Mouse (Mus musculus): ENCODE measurements around the gene Fzr1.

Gene Fzr1

DNA sequence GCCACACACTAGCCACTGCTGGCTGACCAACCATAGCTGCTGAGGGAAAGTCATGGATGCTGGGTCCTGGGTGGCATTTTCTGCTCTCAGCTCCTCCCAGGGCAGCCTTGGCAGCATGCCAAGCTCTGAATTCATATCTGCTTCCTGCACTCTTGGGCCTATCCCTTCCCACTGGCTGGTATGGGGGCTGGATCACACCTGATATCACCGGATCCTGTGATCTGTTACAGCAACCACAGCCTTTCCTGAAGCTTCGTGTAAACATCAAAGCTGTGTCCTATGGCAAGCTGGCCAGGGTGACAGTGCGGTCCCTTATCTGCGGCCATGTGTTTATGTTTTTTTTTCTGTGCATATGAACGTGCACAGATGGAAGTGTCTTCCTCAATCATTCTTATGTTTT is 3.7 kb upstream of the Fzr1 start:
- peak; percentile 82 for DNase-seq (ENCODE audit: low spot score)

DNA sequence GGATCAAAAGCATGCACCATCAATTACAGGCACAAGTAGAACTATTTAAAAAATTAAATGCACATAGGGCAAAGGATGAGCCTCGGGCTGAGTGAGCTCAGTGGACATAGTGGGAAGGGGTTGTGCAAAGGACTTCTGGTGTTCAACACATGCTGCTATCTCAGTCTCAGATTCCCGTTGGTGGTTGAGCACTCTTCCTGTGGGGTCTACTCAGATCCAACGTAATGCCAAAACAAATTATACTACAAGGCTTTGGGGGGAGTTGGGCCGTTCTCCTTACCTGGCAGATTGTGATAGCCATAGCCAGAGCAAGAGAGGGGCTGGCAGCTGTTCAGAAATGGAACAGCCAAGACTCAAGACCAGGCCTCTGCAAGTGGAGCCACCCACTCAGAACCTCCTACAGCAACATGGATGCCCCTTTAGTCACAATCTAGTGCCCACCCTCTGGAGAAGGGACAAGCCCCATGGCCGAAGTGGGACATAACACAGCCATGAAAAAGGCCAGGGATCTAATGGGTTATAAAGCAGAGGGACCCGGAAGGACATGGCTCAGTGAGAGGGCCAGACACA is 1.6 kb upstream of the Fzr1 start:
- DNase-seq (ENCODE audit: low spot score), result no peak

DNA sequence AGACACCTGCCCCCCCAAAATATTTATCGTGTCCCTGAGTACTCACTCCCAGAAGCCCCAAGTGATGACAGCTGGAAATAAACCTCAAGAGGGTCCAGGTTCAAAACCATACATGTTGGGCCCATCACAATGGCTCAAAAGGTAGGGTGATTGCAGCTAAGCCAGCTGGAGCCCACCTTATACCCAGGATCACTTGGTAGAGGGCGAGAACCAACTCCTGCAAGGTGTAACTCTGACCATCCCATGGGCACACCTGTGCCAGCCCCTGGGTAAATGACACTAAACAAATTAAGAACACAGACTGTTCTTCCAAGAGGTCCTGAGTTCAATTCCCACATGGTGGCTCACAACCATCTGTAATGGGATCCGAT is 852 bp upstream of the Fzr1 start:
- DNase-seq (ENCODE audit: low spot score), result no peak

DNA sequence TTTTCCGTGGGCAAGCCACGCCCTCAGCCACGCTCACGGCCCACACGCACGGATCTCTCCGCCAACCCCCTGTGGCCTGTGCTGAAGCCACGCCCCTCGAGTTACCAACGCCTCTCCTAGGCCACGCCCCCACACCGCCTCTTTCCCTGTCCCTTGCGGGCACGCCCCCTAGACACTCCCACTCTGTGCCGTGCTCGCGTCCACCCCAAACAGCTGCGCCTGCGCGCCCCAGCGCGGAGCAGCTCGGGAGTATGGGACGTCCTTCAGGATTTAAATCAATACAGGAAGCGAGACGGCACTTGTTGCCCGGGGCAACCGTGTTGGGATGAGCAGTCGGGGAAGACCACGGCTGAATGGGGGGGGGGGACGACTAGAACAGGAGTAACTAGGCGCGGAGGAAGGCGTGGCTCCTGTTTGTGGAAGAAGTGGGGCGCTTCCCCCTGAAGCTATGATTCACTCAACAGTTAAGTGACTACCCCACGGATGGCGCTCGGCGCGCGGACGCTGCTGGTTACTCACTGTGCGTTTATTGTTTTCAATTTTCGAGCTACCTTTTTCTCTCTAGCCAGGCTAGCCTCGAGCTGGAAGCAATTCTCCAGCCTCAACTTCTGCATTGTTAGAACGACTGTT is 352 bp upstream of the Fzr1 start:
- peak; percentile 100 for DNase-seq (ENCODE audit: low spot score)

DNA sequence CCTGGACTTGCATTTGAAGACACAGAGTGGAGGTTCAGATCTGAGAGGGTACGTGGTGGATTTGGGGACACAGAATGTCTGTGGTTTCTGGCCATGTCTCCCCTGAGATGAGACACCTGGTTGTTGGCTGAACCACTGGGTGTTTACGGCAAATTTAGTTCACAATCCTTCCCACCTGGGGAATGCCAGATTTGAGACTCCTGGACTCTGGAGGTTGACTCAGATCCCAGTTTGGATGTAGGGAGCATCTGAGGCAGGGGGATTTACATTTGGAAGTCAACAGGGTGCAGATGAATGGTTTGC is 1.0 kb downstream of the Fzr1 start:
- DNase-seq (ENCODE audit: low spot score), result no peak

DNA sequence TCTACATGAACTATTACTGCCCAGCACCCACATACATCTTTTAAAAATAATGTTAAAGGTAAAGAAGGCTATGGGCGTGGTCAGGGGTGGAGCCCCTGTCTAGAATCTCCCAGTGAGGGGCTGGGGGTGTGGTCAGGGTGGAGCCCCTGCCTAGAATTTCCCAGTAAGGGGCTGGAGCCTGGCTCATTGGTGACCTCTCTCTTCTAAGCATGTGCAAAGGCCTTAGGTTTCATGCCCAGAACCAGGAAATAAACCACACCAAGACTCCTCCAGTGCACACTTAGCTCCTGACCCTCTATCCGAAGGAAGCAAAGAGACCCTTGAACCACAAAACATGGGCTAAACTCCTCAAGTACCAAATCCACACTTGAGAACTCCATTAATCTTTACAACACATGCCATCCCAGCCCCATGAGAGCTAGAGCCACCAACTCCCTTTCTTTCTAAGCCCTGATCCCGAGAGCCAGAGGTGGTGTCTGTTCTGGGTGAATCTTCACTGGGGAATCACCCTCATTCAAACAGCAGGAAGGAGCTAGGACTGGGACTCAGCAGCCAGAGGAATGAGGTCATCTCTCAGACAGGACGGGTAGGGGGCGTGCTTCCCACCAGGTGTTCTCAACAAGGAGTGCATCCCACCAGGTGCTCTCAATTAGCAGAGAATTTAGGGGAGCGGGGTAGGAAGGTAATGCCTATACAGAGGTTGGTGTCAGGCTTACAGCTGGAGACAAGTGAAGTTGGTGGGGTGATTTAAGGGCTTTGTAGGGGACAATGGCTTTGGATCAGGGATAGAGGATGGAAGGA is 1.6 kb downstream of the Fzr1 start:
- DNase-seq (ENCODE audit: low spot score), result peak; percentile 48

DNA sequence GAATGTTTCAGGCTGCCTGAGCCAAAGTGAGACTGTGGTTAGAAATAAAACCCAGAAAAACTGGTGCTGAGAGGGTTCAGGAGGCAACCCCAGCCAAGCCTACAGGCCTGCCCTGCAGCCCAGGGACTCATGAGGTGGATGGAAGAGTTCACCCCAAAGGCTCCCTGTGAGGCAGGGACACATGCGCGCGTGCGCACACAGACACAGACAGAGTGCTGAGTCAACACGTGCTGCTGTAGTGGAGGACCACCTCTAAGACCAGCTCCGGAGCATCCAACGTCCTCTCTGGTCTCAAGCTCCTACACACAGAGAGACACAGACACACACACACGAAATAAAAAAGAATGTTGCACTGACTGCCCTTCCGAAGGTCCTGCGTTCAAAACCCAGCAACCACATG is 3.0 kb downstream of the Fzr1 start:
- no peak for DNase-seq (ENCODE audit: low spot score)

DNA sequence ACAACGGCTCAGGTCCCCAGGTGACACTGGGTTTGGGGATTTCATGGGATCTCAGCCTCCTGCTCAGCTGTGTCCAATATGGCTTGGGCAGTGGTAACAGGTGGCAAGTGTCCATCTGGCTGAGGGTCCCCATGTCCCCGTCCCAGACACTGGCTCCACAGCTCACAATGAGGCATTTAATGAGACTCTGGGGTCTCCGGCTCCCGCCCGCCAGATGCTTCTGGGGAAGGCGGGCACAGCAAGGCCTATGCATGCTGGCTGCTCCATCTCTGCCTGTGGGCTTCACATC is 11.2 kb downstream of the Fzr1 start:
- DNase-seq (ENCODE audit: low spot score), result no peak

DNA sequence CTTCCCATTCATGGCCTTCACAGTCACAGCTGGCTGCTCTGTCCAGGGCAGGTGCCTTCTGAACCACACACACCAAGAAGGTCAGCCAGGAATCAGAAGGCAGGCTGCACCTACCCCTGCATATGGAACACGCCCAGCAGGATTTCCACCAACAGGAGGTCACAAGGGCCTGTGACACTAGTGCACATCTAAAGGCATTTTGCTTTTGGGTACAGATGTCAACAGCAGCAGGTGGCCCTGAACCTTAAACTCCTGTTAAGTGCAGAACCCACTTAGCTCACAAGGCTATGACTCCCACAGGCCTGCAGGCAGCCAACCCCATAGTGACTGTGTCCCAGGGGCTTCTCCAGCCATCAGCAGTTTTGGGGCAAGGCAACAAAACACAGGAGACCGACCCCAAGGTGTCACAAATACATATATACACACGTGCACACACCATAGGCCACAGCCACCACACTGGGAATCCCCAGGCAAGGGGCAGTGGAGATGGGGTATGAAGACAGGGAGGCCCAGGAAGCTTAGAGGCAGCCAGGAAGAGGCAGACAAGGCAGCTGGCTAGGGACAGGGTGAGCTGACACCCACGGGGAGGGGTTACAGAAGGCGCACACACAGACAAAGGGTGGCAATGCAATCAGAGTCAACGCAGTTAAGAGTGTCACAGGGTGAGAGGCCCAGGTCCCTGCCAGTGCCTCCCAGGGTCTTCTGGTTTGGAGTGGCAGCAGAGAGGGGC is 11.7 kb downstream of the Fzr1 start:
- no peak for DNase-seq (ENCODE audit: low spot score)

DNA sequence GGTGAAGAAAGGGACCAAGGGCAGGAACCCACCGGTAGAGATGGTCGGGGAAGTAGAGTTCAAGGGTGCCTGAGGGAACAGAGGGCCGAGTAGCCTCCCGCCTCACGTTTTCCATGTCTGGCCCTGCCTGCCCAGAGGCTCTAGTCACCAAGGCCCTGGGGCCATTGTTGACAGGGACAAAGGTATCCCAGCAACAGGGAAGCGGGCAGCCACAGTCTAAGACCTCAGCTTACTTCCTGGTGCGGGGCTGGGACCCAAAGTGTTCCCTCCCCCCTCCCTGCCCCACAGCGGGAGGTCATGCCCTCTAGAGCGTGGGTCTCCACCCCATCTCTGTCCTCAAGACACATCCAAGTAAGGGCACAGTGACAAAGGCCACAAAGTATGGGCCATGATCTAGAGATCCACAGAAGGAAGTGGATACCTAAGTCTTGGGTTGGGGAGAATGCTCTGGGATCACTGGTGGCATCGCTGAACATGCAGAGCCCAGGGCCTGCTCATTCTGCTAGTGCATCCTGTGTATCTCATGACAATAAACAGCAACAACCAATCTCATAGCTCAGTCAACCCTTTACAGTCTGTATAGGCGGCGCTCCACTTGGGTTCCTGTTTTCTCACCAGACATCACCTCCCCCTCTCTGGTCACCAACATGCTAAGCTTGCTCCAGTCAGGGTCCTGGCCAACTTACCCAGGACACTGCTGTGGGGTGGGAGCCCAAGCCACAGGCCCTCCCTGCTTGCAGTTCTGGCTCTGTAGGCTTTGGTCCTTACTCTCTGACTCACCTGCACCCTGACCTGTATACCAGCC is 12.4 kb downstream of the Fzr1 start, which contains the start of gene 4930404N11Rik:
TSS of gene 4930404N11Rik (minus strand) at position 145 of the 805 bp plus-strand sequence.
- DNase-seq (ENCODE audit: low spot score), result no peak

DNA sequence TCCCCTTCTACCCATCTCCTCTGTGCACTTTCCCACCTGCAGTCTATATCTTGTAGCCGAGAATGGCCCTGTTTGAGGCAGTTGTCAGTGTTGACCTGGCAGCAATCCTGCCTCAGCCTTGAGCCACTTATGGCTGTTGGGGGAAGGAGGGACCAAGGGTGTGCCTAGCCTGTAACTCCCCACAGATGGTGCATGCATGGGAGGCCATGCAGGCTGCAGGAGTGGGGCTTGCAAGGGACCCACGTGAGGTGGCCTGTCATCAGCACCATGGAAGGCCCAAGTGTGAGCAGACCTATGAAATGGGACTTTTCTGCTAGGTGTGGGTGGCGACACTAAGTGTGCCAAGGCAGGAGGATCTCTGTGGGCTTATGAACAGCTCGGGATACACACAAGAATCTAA is 13.2 kb downstream of the Fzr1 start:
- no peak for DNase-seq (ENCODE audit: low spot score)

DNA sequence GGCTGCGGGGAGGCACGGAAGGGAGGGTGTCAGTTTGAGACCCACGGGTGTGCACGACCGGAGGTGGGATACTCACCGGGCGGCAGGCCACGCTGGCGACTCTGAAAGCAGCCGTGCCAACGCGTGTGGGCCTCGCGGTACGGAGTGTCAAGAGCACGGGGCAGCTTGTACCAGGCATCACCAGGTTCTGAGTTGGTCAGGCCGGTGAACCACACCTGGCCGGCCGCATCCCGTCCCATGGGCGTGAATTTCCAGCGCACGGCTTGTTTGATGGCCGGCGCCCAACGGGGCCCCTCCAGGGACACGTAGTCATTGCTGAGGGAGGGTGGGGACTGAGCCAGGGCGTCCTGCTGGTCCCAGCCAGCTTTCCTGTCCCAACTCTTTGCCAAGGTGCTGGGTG is 13.7 kb downstream of the Fzr1 start:
- DNase-seq (ENCODE audit: low spot score), result no peak

DNA sequence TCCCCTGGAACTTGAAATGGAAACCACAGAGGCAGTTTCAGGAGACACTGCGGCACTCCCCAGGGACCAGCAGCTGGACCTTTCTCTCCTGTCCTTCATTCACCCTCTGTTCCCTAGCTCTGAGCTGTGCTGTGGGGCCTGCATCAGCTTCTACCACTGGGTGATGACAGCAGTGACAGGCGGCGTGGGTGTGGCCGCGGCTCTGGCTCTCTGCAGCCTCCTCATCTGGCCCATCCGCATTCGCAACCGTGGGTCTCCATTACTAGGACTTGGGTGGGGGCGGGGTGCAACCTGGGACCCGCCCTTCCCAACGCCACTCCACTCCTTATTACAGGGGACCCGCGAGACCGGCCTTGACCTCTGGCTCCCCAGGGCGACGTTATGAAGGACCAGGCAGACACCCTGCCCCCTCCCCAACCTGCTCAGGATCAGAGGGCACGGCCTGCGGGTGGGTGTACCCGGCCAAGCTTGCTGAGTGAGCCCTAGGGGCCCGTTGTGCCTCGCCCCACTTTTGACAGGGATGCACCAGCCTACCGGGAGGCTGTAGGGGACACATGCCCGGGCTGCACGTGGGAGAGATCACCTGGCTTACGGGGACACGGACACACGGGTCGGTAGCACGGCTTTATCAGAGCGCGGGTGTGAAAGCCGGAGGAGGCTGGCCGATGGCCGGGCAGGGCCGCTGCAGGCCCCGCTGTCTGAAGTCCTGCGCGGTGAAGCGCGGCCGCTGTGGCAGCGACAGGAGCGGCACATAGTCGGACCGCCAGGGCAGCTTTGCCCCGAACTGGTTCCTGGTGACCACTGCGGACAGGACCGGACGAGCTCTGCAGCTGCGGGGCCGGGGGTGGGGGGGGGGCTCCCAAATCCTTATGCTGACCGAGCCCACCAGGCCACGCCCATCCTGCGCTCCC is 14.6 kb downstream of the Fzr1 start:
- DNase-seq (ENCODE audit: low spot score), result no peak

DNA sequence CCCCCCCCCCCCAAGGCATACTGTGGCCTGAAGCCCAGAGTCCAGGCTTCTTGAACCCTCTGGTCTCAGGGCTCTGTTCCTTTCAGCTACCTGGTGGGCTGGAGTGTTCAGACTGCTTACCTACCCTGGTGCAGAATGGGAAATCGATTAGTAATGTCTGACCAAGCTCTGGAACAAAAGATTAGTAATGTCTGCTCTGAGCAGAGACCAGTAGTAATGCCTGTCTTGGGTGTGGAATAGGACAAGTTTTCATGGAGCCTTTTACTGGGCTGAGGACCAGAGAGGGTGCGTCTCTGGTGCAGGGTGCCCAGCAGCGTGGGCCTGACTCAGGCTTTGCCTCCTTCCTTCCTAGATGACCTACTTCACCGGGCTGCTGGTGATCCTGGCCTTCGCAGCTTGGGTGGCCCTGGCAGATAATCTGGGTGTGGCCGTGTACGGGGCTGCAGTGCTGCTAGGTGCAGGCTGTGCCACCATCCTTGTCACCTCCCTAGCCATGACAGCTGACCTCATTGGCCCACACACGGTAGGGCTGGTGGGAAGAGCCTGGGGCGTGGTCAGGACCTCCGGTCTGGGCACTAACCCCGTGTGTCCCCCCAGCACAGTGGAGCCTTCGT is 15.9 kb downstream of the Fzr1 start:
- DNase-seq (ENCODE audit: low spot score), result no peak

DNA sequence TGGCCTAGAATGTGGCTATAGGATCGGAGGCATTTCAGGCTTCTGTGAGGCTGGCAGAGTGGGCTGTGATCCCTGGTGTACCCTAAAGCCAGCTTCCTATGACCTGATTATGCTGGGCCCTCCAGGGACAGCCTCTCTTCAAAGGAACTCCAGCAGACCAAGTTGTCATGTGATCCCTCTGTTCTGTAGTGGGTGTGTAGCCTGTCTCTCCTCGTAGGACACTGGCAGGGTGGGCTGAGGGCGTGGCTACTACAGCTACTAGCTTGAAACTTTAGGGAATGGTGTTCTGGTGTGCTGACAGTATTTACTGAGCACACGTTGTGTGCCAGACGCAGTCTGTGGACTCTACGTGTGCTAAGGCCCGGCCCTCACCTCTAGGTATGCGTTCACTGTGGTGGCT is 17.6 kb downstream of the Fzr1 start:
- peak; percentile 59 for DNase-seq (ENCODE audit: low spot score)

DNA sequence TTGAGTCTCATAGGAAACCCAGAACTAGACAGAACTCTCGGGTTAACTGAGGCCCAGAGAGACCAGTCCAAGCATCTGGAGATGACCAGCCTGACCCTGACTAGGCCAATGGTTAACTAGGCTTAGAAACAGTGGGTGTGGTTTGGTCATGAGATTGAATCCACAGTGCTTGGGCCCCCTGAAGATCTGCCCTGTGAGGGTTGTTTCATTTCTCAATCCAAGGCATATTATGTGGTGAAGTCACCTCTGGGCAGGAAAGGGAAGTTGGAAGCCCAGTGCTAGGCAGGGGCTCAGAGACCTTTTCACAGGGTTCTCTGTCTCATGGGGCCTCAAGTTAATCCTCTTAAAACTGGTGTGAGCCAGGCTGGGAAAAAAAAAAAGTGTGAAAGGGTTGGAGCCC is 19.5 kb downstream of the Fzr1 start:
- no peak for DNase-seq (ENCODE audit: low spot score)

DNA sequence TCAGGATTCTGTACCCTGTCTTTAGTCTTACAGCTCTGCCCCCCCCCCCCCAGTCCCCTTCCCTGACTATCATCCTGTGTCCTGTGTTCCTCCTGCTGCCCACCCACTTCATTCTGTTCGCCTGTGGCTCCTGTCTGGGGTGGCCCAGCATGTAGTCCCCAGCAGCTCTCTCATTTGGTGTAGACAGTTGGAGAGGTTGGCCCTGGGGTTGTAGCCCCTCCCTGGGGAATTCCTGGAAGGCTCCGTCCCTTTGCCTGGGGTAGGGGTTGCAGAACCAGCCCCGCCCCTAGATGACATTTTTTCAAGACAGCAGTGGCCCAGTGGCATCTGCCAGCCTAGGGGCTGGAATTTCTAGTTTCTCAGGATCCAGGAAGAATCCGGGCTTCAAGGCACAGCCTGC is 20.1 kb downstream of the Fzr1 start:
- no peak for DNase-seq (ENCODE audit: low spot score)

DNA sequence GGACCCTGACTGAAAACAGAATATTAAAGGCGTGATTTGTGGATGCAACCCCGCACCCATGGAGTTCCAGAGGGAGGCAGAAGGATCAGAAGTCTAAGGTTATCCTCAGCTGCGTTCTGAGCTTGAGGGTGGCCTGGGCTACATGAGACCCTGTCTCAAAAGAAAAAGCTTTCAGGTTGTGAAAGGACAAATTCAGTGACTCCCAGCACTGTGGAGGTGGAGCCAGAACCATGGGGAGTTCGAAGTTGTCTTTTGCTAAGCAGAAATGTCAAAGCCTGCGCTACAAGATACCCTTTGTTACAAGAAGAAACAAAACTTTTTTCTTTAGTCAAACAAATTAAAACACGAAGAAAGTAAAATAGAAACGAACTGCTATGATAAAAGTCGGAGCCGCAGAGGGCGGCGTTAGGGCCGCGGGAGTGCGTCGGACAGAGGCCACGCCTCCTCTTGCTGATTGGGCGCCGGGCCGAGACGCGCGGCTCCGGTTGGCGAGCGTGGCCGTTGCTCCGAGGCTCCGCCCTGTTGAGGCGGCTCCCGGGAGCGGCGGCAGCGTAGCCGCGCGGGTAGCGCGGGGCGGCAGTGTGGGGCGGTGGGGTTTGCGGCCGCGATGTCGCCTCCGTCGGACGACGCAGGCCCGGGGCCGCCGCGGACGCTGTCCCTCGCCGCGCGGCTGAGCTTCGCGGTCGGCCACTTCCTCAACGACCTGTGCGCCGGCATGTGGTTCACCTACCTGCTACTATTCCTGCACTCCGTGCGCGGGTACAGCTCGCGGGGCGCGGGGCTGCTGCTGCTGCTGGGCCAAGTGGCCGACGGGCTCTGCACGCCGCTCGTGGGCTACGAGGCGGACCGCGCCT is 21.1 kb downstream of the Fzr1 start, which contains the start of gene Mfsd12:
TSS of gene Mfsd12 (plus strand) at position 501 of the 854 bp plus-strand sequence.
- DNase-seq (ENCODE audit: low spot score), result peak; percentile 93

DNA sequence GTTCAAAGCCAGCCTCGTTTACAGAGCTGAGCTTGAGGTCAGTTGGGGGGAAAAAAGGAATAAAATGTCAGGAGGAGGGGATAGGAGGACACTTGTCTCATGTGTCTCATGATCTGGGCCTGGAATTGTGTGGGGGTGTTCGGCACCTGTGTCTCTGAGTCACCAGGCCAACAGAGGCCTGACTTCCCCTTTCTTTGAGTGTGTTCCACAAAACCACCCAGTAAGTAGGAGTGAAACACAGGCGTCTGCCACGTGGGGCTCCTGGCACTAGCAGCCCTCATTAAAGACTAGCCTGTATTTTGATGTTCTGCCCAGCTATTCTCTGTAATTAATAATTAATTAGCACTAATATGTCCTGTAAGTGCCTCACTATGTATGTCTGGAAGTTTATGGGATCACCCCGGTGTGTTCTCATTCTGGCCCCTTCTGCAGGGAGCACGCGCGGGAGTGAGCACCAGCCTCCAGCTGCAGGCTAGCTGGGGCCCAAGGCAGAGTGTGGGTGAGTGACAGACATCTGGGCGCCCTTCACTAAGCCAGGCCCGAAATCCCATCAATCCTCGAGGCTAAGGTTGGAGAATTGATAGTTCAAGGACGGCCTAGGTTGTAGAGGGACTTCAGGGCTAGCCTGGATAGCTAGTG is 21.8 kb downstream of the Fzr1 start:
- DNase-seq (ENCODE audit: low spot score), result peak; percentile 53
